Mouse (Mus musculus): ENCODE data around the gene Pcsk5. TPM values are rescaled to one million over a fixed set of nuclear protein-coding genes. Genes with fewer than 3 reads are reported as not detected.
A peak's percentile ranks its signal among the peaks of the same experiment; 100 is the strongest.

The Pcsk5 gene
- total RNA-seq, 2 experiments from 2014 or later = 182 to 188 TPM

DNA sequence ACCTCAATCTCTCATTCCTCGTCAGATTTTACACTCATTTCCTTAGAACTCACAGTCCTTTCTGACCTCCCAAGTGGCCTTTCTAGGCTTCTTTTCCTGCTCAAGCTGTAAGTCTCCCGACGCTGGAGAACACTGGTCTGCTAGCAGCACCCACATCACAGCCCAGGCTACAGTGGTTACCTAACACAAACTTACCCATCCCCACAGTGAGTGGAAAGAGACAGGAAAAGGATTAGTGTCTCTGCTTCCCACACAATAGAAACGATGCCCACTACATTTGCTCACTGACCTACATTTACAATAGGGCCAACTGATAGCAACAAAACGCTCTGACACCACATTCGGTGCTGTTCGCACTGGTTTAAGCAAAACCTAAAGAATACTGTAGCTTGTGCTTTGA, 24.8 kb downstream of the Pcsk5 start:
- DNase-seq = no peak

DNA sequence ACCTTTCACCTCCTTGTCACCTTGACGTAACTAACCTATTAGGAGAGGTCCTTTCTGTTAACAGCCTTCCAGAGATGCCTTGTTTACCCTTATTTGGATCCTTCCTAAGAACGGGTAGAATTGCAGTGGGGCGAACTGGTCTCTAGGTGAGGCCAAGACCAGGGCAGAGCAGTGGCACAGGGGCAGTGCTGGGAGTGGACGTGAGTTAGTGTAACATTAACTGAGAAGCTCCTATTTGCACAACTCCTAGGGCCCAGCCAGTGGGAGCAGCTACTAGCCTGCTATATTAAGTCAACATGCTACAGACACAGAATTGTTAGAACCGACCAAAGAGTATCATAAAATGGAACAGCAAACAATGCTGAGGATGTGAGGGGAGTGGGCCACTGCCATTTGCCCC, 30.8 kb downstream of the Pcsk5 start:
- DNase-seq = no peak

- no peak for DNase-seq
Observed at GRCm38 (mm10) chr19:17800798-17801197, 36.6 kb downstream of the Pcsk5 start.

DNA sequence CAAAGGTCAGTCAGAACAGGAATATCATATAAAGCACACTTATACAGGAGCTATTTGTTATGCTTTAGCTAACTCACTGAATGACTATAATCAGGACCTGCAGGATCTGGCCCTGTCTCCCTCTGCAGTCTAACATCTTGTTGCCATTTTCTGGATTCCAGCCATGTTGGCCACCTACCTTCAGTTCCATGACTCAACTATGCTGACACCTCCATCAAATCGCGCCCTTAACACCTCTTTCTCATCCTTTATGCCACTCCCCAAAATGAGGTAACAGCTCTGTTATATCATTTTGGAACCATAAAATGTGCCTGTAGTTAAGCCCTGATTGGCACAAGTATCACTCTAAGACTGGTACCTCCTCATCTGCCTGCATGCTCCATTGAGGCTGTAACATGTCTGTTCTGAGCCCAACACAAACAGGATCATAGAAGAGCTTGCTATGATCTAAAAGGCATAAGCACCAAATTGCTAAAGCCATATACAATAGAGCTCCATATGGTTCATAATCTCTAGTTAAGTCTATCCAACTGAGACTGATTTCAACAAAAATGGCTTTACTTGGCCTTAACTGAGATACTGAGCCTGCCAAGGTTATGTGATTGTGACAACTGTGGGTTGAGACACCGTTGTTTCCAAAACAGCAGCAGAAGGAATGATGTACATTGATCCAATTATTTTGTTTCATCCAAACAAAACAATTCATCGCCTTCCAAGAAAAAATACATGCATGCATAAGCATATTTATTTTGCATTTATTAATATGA, 37.8 kb downstream of the Pcsk5 start:
- no peak for DNase-seq

DNA sequence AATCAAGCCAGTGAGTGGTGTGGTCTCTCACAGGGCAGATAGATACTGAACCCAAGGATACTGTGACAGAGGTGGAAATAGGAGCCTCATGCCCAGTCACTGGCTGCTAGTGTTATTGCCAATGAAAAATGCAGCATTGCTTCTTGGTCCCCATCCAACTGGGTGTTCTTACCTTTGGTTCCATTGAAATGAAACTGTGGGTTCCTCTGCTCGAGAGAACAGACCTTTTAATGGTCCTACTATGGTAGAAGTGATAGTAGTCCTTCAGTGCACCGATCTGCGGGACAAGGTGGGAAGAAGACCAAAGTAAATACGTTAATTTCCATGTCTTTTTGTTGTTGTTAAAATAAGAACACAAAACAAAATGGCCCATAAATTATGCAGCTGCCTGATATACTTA, 44.0 kb downstream of the Pcsk5 start:
- DNase-seq = peak; percentile 38 to 53

GRCm38 (mm10) chr19:17791485-17792052, 45.9 kb downstream of the Pcsk5 start:
- DNase-seq = no peak

DNA sequence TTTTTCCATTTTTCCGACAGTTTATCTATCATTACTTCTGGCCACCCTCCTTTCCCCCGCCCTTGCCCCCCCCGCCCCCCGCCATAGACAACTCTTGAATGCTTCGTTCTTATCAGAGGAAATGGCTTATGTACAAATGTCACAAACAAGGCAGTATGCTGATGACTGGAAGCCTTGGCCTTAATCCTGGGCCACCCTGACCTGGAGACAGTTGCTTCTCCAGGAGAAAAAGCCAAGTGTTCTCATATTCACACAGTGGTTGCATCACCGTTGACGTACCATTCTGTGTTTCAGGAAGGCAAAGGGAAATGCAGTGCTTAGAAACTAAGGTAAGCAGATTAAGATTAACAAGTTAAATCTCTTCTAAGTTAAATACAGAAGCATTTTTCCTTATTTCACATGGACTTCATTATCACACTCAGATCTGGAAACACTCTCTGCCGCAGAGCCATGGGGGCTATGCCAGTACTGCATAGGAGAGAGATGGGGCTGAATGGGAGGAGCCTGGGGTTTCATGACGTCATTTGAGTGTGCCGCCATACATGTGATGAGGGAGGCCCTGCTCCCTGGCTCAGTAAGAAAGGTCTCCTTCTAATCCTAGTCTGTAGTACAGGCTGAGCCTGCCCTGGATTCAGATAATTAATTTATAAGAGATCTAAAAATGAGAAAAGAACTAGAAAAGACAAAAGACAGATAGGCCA, 48.7 kb downstream of the Pcsk5 start:
- DNase-seq = peak; percentile 60 to 76

DNA sequence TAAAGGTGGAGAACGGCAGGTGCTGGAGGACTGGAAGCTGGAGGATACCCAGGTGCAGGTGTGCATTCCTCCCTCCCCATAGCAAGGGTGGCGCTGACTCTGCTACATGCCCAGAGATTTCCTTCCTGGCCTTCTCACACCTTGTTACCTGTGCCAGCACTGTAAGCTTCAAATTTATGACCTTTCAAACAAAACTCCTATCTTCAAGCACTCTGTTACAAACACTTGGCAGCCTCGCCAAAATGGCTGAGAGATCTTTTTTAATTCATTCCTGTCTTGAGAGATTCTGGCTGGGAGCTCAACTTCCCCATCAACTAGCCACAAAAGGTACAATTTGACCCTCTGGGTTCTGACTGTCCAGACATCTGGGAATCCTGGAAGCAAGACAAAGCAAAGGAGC, 50.7 kb downstream of the Pcsk5 start:
- DNase-seq = no peak

- DNase-seq = peak; percentile 58 to 62
Observed at GRCm38 (mm10) chr19:17784401-17785192, 52.8 kb downstream of the Pcsk5 start.

DNA sequence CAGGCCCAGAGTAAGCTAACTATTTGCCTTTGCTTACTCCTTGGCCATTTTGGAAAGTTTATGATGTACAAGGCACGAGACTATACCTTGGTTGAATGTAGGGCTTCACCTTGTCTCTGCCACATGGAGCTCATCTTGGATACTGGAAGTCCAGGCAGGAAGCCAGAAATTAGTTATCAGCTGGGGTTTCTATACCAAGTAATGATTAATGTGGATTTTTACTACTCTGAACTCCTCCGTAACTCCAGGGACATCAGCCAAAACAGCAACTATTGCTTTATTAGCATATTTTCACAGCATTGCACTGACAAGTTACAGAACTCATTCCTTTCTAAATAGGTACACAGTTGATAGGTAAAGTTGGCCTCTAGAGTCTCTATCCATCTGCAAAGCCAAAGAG, 54.2 kb downstream of the Pcsk5 start:
- no peak for DNase-seq

DNA sequence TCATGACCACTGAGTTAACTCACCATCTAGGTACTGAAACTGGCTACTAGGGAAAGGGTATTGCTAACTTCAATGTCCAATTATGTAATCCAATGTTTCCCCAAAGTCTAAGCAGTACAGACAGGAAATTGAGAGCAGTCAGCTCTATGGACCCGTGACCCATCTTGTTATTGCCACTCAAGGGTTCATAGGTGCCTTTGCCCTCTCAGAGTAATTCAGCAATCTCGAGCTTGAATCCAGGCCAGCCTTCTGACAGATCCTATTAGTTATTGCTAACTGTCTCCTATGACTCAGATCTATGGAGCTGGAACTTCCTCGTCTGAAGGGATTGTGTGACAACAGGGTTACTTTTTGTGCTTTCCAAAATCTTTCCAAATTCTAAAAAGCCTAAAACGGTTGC, 56.1 kb downstream of the Pcsk5 start:
- DNase-seq = peak; percentile 78 to 82

GRCm38 (mm10) chr19:17775943-17776342, 61.5 kb downstream of the Pcsk5 start:
- DNase-seq = no peak

DNA sequence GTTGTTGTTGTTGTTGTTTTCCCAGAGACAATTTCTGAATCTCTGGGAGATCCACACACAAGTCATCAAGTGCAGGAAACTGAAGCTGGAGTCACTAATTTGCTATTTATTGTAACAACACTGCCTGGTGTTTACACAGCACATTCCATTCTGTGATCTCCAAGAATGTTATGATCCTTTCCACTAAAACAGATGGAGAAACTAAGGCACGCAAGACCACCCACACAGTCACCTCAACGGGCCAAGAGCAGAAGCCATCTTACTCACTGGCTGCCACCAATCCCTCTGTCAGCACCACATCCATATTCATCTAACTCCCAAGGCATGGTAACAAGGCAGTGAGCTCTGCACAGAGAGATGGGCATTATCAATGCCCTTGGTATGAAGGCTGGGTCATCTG, 62.3 kb downstream of the Pcsk5 start:
- no peak for DNase-seq

DNA sequence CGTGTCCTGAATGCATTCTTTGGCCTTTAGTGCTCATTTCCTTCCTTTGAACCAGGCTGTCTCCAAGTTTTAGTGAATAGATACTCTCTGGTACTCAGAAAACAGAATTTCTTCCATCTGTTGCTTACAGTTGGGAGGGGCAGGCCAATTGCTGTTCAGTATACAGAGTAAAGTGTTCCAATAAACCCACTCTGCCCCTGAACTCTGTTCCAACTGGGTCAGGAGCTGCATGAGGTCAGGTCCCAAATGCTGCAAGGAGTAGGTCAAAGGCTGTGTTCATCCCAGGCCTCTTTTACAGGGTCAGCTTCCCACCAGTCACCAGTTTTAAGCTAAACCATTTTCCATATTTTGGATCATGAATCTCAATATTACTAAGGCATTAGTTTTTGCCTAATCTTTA, 63.4 kb downstream of the Pcsk5 start:
- DNase-seq = no peak

DNA sequence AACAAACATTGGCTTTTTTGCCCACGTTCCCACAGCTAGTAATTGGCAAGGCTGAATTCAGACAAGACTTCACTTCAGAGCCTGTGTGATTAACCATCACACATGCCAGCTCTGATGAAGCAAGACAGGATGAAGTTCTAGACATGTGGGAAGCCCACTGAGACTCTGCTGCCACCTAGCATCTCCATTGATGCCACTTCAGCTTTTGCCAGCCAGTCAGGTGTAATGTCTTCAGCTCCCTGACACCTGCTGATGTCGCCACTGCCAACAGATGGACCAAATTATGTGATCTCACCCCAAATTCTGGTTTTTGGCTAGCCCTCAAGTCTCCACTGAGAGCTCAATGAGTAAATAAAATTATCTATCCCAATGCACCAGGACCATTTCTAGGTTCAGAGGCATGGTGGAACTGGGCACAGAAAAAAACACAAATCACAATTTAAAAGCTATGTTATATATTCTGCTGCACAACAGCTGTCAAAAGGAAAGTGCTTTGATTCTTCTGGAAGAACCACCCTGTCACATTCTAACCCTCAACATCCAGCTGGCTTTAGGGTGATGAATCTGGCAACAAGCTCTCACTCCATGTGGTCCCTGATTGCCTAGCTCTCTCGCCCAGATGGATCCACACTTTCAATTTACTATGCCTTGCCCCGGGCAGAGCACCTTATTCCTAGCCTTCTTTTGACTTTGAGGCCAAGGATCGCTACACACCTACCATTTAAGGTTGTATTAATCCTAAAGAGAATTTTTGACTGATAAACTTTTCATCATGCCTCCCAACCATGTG, 67.6 kb downstream of the Pcsk5 start:
- peak; percentile 41 to 44 for DNase-seq

GRCm38 (mm10) chr19:17765001-17765400, 72.4 kb downstream of the Pcsk5 start:
- no peak for DNase-seq

GRCm38 (mm10) chr19:17762740-17763139, 74.7 kb downstream of the Pcsk5 start:
- DNase-seq = peak; percentile 30 to 43

- peak in 1 of 2 experiments; percentile 29 for DNase-seq
Observed at GRCm38 (mm10) chr19:17761678-17762077, 75.8 kb downstream of the Pcsk5 start.

DNA sequence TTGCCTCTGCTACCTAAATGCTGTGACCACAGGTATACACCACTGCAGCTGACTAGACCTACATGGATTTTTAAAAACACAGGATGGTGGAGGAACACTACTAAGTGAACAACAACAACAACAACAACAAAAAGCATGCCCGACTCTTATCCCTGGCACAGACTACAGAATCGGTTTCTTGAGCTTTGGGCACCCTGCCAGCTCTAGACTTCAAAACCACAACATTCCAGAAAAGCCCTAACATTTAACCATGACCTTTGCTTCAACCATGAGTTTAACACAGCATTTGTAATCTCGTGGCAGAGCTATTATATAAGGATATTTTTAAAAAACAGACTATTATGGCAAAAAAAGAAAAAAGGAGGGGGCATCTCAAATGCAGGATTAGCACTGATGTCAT, 84.6 kb downstream of the Pcsk5 start:
- peak; percentile 48 to 49 for DNase-seq

DNA sequence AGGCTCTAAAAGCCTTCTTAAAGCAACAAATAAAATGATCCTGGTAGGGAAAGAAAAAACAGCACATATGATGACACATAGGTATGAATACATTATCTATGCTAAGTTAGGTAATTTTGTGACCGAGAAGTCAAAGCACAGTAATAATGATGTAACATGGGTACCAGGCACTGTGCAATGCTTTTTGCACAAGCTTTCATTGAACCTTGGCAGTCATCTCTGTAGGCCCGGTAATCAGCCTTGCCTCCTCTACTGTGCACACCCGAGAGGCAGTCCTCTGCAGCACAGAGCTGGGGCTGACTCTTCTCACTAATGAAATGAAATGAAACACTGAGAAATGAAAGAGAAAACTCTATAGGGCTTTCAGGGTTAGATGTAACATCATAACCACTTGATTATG, 89.1 kb downstream of the Pcsk5 start:
- DNase-seq = peak; percentile 36 to 37

DNA sequence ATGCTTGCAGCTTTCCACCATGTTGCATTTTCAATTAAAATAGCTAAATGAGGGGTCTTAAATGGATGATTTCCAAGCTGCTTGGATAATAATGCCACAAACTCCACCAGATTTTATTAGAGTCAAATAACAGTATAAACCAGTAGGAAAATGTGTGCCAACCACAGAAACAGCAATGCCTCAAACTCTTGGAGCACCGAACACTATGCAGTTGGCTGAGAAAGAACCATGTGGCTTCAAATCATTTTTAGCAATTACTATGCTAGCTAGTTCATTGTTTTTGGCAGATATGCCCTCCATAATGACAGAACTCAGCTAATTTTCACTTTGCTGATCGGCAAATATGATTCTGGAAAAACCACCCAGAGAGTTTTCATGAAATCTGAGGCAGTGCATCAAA, 92.1 kb downstream of the Pcsk5 start:
- DNase-seq = no peak

Data from adrenal gland, postnatal 36 days (tissue).